Mouse (Mus musculus) 3T3-L1 (cell line): ENCODE measurements at regions not wholly inside any gene's neighbourhood (a gene's known extent, or its start where the extent isn't known, plus 50 kb on each side); places are given as distances from the start of the nearest gene placed in this dataset.

Source experiments
- DNase-seq: peaks from one replicate; pipeline ENCODE4 v3.0.0-alpha.2; 2015; ENCODE audit warnings: low read depth, low spot score

GRCm38 (mm10) chr10:25118674-25119670 is 188.7 kb downstream of the Akap7 start:
- DNase-seq, result no peak

- DNase-seq, result no peak
These were observed 187.0 kb upstream of the Arg1 start for GRCm38 (mm10) chr10:25114316-25114715.

GRCm38 (mm10) chr10:25112449-25113171 is 185.3 kb upstream of the Arg1 start:
- DNase-seq, result no peak

GRCm38 (mm10) chr10:25111636-25112422 is 184.5 kb upstream of the Arg1 start:
- no peak for DNase-seq

GRCm38 (mm10) chr10:25111181-25111580 is 183.9 kb upstream of the Arg1 start:
- DNase-seq, result no peak

DNA sequence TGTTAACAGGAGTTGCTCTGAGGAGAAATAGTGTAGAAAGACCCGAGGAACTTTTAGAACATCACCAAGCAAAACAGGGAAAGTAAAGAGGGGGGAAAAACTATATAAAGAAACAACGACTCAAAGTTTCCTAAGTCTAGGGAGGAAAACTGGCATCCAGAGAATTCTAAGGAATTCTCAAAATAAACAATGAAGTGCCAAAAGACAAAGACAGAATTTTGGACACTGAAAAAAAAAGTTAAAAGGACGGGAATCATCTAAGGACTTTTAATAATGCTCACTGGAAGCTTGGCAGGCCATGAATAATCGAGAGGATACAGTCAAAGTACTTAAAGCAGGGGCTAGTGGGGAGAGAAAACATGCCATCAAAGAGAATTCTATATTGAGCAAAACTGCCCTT is 170.8 kb upstream of the Arg1 start:
- DNase-seq, result no peak

DNA sequence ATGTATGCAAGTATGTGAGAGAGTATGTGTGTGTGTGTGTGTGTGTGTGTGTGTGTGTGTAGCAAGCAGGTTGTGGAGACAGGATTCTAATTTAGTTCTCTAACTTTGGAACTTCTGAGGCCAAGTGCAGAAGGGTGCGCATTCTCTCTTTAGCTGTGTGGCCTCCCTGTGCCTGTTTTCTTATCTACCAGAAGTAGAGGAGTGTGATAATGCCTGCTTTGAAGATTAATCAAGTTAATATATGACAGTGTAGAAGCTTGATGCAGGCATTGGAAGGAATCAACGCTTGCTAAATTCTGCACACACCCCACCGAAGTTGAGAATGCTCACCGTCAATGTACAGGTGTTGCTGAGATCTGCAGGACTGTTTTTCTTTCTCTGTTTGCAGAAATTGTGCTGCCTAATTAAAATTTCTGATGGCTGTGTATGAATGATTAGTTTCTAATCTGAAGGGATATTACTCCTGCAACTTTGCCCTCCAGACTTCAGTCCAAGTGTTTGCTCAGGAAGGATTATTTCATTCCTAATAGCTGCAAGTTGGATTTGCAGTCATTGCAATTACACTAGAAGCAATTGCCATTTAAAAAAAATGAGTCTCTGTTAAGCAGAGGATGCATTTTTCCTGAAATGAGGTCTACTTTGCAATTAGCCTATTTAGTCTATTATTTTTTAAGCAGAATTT is 162.6 kb upstream of the Arg1 start:
- no peak for DNase-seq

DNA sequence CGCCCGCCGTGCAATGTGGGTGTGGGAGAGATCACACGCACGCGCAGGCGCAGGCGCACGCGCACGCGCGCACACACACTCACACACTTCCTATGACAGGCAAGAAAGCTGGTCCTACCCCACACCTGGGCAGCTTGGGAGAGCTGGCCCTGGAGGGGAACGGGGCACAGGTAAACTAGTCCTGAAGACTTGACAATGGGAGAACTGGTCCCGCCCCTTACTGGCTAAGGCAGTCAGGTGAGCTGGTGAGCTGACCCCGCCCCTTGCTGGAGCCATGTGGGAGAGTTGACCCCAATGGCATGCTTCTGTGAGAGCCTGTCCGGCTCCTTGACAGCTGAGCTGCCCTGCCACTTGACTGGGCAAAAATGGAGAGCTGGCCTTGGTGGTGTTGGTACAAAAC is 159.5 kb upstream of the Arg1 start:
- no peak for DNase-seq

- DNase-seq, result no peak
These were observed 155.6 kb upstream of the Arg1 start for GRCm38 (mm10) chr10:25082930-25083329.

DNA sequence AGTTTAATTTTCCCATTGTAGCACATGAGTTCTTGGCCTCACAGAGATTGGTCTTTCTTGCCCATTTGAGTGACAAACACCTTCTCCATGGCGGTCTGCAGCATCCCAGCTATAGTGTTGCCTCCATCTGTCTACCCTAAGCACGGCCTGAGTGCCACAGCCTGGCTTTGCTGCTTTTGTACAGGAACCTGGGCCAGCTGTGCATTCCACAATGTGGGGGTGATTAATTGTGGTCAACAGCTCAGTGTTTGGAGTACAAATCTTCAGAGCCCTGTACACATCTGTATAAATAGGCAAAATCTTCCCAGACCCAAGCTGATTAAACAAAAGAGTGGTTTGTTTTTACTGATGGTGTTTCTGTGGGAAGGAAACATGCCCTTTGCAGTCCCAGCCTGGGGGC is 145.3 kb upstream of the Arg1 start:
- DNase-seq, result peak; percentile 47

DNA sequence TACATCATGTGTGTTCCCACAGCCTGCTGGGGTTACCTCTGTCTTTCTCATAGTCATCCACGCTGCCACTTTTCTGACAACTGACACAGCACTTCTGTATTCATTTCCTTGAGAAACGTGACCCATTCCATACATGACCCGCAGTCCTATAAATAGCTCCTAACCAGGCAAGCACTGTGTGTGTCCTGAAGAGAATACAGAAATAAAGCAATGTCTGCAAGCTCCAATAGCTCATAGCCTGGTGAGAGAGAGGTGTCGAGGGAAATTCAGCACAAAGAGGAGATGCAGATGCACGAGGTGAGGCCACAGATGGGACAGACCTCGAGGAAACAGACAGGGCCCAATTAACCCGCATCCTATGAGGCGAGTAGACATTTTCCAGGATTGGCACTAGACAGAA is 141.0 kb upstream of the Arg1 start:
- no peak for DNase-seq

- no peak for DNase-seq
These were observed 137.5 kb upstream of the Arg1 start for GRCm38 (mm10) chr10:25064701-25065362.

- no peak for DNase-seq
These were observed 134.2 kb upstream of the Arg1 start for GRCm38 (mm10) chr10:25061402-25062055.

GRCm38 (mm10) chr10:25058694-25059093 is 131.4 kb upstream of the Arg1 start:
- DNase-seq, result no peak

- DNase-seq, result no peak
These were observed 124.7 kb upstream of the Arg1 start for GRCm38 (mm10) chr10:25051998-25052397.

DNA sequence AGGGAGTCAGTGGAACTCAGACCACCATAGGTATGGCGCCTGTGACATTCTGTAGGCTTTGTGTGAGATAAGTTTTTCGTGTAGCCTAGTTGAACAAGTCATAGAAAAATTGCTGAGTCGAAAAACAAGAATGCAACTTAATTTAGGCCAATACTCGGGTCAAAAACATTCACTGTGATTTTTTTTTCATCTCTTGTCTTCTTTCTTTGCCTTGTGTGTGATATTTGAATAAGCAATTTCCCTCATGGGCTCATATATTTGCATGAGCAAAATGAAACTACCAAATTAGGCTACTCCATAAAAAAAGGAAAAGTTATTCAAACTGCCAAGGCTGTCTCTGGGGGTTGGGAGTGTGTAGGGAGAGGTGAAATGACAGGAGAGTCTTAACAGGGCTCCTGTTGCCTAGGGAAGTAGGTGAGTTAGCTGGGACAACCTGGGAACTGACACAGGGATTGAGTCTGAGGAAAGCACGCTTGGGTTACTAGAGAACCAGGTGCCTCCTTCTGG is 124.1 kb upstream of the Arg1 start:
- DNase-seq, result no peak

DNA sequence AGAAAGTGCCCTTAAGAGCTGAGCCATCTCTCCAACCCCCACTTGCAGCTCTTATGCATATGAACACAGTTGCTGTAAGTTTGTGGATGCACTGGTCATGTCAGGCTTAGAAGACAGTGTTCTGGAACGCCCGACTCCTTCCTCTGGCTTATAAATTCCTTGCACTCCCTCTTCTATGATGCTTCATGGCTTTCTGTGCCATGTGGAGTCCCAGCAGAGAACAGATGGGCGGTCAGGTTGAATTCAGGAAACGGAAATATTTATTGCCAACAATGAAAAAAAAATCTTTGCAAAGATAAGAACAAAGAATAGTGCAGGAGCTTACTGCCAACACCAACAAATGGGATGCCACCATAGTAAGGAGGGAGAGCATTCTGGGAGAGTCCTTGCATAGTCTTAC is 113.9 kb upstream of the Arg1 start:
- DNase-seq, result no peak

- DNase-seq, result no peak
These were observed 112.6 kb upstream of the Arg1 start for GRCm38 (mm10) chr10:25039926-25040325.

DNA sequence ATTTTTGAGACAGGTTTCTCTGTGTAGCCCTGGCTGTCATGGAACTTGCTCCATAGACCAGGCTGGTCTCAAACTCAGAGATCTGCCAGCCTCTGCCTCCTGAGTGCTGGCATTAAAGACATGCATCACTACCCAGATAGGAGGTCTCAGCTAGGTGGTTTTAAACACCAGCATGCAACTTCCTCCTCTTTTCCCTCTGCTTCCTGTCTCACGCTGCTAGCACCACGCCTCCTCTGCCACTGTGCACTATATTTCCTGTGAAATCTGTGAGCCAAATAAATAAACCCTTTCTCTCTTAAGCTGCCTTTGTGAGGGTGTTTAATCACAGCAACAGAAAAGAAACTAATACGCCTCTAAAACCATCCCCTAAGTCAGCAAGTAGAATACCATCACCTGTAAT is 109.6 kb upstream of the Arg1 start:
- DNase-seq, result no peak

DNA sequence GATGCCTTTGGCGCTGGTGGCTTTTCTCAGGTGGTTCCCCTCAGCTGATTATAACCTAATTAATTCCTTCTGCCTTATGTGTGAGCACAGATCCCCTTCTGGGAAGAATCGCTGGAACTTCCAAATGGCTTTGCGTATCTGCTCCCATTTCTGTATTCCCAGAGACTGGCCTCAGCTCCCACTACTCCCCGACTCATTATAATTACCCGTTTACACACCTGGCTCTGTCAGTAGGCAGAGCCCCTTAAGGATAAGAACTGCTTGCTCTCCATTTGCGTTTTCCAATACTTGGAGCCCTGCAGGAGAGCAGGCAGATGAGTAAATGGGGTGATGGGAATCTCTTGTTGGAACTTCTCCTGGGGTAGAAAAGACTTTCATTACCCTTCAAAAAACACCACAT is 108.1 kb upstream of the Arg1 start:
- no peak for DNase-seq
